Mouse (Mus musculus) kidney, postnatal 0 days (tissue): ENCODE data around the gene Mrps9. TPM values are rescaled to one million over a fixed set of nuclear protein-coding genes. Genes with fewer than 3 reads are reported as not detected.

ENCODE experiments used
- ATAC-seq: fragments of 200-750 bp; cut with Nextera tagmentation; replicated peaks from 2 replicates; pipeline ENCODE4 v1.8.0; 2017; ENCODE audit warnings: low read depth, moderate number of reproducible peaks, moderate TSS enrichment, moderate library complexity; ENCODE audit not compliant: low FRiP score
- DNase-seq: peaks from one replicate; pipeline ENCODE4 v3.0.0-alpha.2; 2016; ENCODE audit warnings: low spot score
- H3K27ac ChIP-seq: fragments of 300-500 bp; sonication (generic); 2 replicates; pipeline ENCODE4 v1.5.1; 2014; ENCODE audit warnings: mild to moderate bottlenecking
- H3K27me3 ChIP-seq: fragments of 300-500 bp; sonication (generic); 2 replicates; pipeline ENCODE4 v1.6.1; 2014; ENCODE audit warnings: low read length, mixed read lengths; ENCODE audit not compliant: insufficient read depth
- H3K36me3 ChIP-seq: fragments of 300-500 bp; sonication (generic); 2 replicates; pipeline ENCODE4 v1.6.1; 2014; ENCODE audit warnings: low read length, mixed read lengths; ENCODE audit not compliant: insufficient read depth
- H3K4me1 ChIP-seq: fragments of 300-500 bp; sonication (generic); replicated peaks from 2 replicates; pipeline ENCODE4 v1.6.1; 2014; ENCODE audit warnings: antibody characterized with exemption, low read length, mixed read lengths; ENCODE audit not compliant: insufficient read depth
- H3K4me2 ChIP-seq: fragments of 300-500 bp; sonication (generic); 2 replicates; pipeline ENCODE4 v1.6.1; 2014; ENCODE audit warnings: mild to moderate bottlenecking, low read length, moderate library complexity, mixed read lengths
- H3K4me3 ChIP-seq: fragments of 300-500 bp; sonication (generic); replicated peaks from 2 replicates; pipeline ENCODE4 v1.5.1; 2014; ENCODE audit warnings: low read depth, low read length
- H3K9ac ChIP-seq: fragments of 300-500 bp; sonication (generic); 2 replicates; pipeline ENCODE4 v1.6.1; 2014; ENCODE audit warnings: low read depth, low read length
- H3K9me3 ChIP-seq: fragments of 300-500 bp; sonication (generic); replicated peaks from 2 replicates; pipeline ENCODE4 v1.6.1; 2016; ENCODE audit warnings: low read length, inconsistent platforms, mixed read lengths
- CTCF ChIP-seq: IDR thresholded peaks from 2 replicates; pipeline ENCODE4 v1.5.1; 2016; ENCODE audit warnings: antibody characterized with exemption, low read depth, mild to moderate bottlenecking, moderate library complexity
- WGBS: fragments of 180-500 bp; shearing (Covaris S2); extraction: QIAGEN DNeasy Blood & Tissue Kit; methylation state at CpG from one replicate; pipeline ENCODE4 v1.1.7; 2014; 5-methylcytosine and 5-hydroxymethylcytosine counted together
- polyA plus RNA-seq: library from polyadenylated mRNA; unstranded; fragments of >200 nt; fragmentation: Nextera tagmentation; extraction: Ambion mirVana; gene quantifications from 2 replicates; pipeline ENCODE4 v1.2.1, GENCODE M21; 2015

The Mrps9 gene
- polyA plus RNA-seq, 1 experiment from 2014 or later: 56.4 TPM

DNA sequence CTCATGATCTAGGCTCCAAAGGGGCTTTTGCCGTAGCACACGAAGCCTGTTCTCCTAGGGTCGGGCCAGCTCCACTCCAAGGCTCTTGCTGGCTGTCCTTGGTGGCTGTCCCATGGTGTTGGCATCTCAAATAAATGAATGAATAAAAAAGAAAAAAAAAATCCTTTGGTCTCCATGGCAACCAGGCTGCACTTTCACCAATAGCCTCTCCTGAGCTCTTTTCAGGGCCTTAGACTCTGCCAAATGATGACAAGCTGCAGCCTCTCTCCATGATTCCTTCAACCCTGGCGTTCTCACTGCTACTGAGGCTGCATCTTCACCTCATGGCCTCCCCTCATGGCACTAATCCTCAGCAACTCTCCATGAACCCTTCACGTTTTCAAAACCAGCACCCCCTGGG, 72.9 kb downstream of the Mrps9 start:
- no peaks in the 10 kb centered on the region for H3K27me3 ChIP-seq
- DNase-seq (no peak), ATAC-seq (no peak)
- H3K9ac ChIP-seq: no peak overlapping the region
- 75% methylated on average over 5 of the region's 5 CpGs for WGBS
- no peak overlapping the region for H3K4me3 ChIP-seq
- H3K4me2 ChIP-seq: no peak overlapping the region
- H3K9me3 ChIP-seq: no peaks in the 10 kb centered on the region
- H3K36me3 ChIP-seq: no peaks in the 10 kb centered on the region
- no peak for TF ChIP-seq CTCF
- no peaks in the 10 kb centered on the region for H3K4me1 ChIP-seq
- no peak overlapping the region for H3K27ac ChIP-seq

DNA sequence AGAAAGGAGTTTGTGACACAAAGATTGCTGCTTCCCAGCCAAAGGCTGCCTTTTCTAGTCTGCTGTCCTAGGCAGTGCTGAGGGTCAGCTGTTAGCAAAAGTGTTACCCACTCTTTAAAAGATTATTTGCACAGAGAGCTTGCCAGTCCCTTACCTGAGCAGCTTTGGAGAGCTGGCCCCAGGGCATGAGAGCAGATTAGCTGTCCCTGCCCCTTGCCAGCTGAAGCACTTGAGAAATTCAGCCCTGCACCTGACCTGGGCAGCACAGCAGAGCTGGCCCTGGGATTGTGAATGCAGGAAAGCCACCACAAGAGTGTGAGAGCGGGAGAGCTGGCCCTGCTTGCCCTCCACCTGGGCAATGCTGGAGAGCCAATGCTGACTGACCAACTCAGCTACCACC, 82.6 kb downstream of the Mrps9 start:
- Histone ChIP-seq H3K4me1 (no peaks in the 10 kb centered on the region), H3K9me3 (no peaks in the 10 kb centered on the region), H3K36me3 (no peaks in the 10 kb centered on the region), H3K4me2 (no peak overlapping the region), H3K27me3 (no peaks in the 10 kb centered on the region), H3K27ac (no peak overlapping the region), H3K9ac (no peak overlapping the region), H3K4me3 (no peak overlapping the region)
- ATAC-seq: no peak
- WGBS: 76% methylated on average over 1 of the region's 1 CpGs
- TF ChIP-seq CTCF: no peak
- DNase-seq: no peak

DNA sequence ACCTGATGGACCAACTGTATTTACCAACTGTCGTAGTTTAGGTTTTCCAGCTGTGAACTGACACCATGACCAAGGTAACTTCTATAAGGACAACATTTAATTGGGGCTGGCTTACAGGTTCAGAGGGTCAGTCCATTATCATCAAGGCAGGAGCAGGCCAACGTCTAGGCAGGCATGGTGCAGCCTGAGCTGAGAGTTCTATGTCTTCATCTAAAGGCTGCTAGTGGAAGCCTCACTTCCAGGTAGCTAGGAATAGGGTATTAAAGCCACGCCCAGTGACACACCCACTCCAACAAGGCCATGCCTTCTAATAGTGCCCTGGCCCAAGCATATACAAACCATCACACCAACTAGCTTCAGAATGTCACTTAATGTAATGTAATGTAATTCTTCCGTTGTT, 97.5 kb downstream of the Mrps9 start:
- no peaks in the 10 kb centered on the region for H3K4me1 ChIP-seq
- H3K4me2 ChIP-seq: no peak overlapping the region
- H3K9me3 ChIP-seq: no peaks in the 10 kb centered on the region
- 53% methylated on average over 4 of the region's 4 CpGs for WGBS
- no peak for TF ChIP-seq CTCF
- ATAC-seq: no peak
- no peak overlapping the region for H3K9ac ChIP-seq
- no peaks in the 10 kb centered on the region for H3K27me3 ChIP-seq
- no peak for DNase-seq
- no peak overlapping the region for H3K27ac ChIP-seq
- no peaks in the 10 kb centered on the region for H3K36me3 ChIP-seq
- H3K4me3 ChIP-seq: no peak overlapping the region

DNA sequence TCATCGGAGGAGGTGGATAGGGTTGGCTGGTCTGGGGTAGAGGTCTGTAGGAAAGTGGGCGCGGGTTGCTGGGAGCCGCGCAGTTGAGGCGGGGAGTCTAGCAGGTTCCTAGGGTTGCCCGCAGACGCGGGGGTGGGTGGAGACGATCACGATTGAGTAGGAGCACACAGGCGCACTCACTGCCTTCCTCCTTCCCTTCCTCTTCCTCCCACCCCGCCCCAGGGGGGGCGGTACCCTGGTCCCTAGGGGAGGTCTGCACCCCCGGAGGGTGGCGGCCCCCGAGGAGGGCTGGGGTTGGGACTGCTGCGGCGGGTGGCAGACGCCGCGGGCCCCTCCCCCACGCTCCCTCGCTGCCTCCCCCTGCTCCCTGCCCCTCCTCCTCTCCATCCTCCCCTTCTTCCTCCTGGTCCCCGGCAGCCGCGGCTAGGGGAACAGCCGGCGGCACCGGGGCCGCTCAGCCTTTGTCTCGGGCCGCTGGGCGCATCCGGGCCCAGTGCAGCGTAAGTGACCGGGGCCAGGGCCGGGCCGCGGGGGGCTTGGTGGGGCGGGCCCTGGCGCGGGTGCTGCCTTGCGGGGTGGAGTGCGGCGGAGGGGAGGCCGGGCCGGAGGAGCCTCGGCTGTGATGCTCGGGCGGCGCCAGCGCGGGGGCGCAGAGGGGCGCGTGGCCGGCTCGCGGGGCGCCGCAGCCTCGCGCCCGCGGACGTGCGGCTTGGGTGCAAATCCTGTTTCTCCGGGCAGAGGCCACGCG, 101.9 kb downstream of the Mrps9 start, which contains the start of gene Gpr45:
TSS of gene Gpr45 (plus strand) at position 139 of the 748 bp plus-strand sequence.
- Histone ChIP-seq H3K9ac (peak within 1 kb of the TSS; percentile 78), H3K9me3 (no peaks in the 10 kb centered on the region), H3K4me3 (peak within 1 kb of the TSS; percentile 67), H3K4me2 (peak within 1 kb of the TSS; percentile 97), H3K36me3 (no peaks in the 10 kb centered on the region), H3K27ac (0 out of 2 replicates have a peak within 1 kb of the TSS, but pooled peaks have one; percentile 36), H3K4me1 (no peaks in the 10 kb centered on the region), H3K27me3 (no peaks in the 10 kb centered on the region)
- DNase-seq (peak; percentile 66), ATAC-seq (peak; percentile 78)
- under 1% methylated on average over 58 of the region's 71 CpGs for WGBS
- TF ChIP-seq CTCF: no peak

DNA sequence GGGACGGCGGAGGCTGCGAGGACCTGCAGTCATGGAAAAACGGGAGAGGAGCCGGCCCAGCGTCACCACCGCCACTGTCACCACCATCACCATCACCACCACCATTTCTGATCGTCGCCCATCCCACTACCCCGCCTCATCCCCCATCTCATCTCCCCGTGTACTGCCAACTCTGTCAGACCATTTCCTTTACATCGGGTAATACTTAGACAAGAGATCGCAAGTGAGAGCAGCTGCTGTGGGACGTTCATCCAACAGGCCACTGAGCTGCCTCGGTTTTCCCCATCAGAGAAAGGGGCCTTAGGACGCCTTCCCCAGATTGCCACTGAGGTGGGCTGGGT, 102.4 kb downstream of the Mrps9 start:
- ATAC-seq (no peak), DNase-seq (peak; percentile 23)
- Histone ChIP-seq H3K9ac (peak overlapping the region; percentile 78), H3K9me3 (no peaks in the 10 kb centered on the region), H3K4me3 (peak overlapping the region; percentile 67), H3K4me1 (no peaks in the 10 kb centered on the region), H3K27me3 (no peaks in the 10 kb centered on the region), H3K4me2 (peak overlapping the region; percentile 97), H3K27ac (no peak overlapping the region), H3K36me3 (no peaks in the 10 kb centered on the region)
- WGBS: under 1% methylated on average over 16 of the region's 16 CpGs
- TF ChIP-seq CTCF: no peak

Other genes with a start within 250 kb of the Mrps9 start
- gene Pou3f3, start 155.5 kb upstream of the Mrps9 start, polyA plus RNA-seq: 12.4 and 13.2 TPM in 2 replicates
- gene Gpr45, start 101.6 kb downstream of the Mrps9 start, polyA plus RNA-seq: 11.0 and 11.2 TPM in 2 replicates
- gene Tgfbrap1, start 247.4 kb downstream of the Mrps9 start, polyA plus RNA-seq: 7.9 and 8.9 TPM in 2 replicates
- gene AI597479, start 247.5 kb downstream of the Mrps9 start, polyA plus RNA-seq: 21.0 and 23.7 TPM in 2 replicates